Mouse (Mus musculus) brain, embryonic 14.5 days (tissue): ENCODE data around the gene Osbpl6.

Experiments used
- CTCF ChIP-seq: fragments of 200-500 bp; IDR thresholded peaks from 2 replicates; pipeline ENCODE4 v1.5.1; 2012; ENCODE audit warnings: inconsistent platforms, mild to moderate bottlenecking, moderate library complexity, borderline replicate concordance; ENCODE audit not compliant: insufficient read depth, insufficient read length; ENCODE audit errors: extremely low read depth
- POLR2A ChIP-seq: fragments of 200-500 bp; IDR thresholded peaks from 2 replicates; pipeline ENCODE4 v1.6.1; 2012; ENCODE audit warnings: mild to moderate bottlenecking, inconsistent platforms, borderline replicate concordance; ENCODE audit not compliant: poor library complexity, insufficient read depth, insufficient read length, severe bottlenecking; ENCODE audit errors: extremely low read depth

GRCm38 (mm10) chr2:76560146-76560545 lies 153.8 kb downstream of the Osbpl6 start:
- TF ChIP-seq POLR2A (no peak), CTCF (no peak)
